Mouse (Mus musculus) heart, postnatal 0 days (tissue): ENCODE results near the gene A430078G23Rik.

Experiments
- CTCF ChIP-seq: IDR thresholded peaks from 2 replicates; pipeline ENCODE4 v1.5.1; 2016; ENCODE audit warnings: antibody characterized with exemption, control low read depth, low read depth
- EP300 ChIP-seq: IDR thresholded peaks from 2 replicates; pipeline ENCODE4 v1.6.1; 2016; ENCODE audit warnings: antibody characterized with exemption, low read depth

DNA sequence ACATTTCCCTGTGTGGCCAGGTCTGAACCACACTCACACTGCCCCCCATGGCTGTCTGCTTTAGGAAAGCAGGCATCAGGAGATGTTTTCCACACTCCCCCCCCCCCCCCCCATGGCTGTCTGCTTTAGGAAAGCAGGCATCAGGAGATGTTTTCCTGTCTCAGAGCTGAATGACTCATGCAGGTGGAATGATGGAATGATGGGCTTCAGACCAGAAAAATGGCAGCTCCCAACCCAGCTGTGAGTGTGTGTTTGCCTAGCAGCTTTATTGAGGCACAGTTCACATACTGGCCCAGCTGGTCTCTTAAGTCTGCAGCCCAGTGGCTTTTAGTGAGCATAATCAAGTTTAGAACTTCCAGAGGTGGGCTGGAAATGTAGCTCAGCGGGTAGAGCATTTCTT lies 64.9 kb downstream of the A430078G23Rik start:
- TF ChIP-seq CTCF (no peak), EP300 (no peak)
